Mouse (Mus musculus) brain, adult 10 weeks (tissue): ENCODE data around the gene Odc1. TPM values are rescaled to one million over a fixed set of nuclear protein-coding genes. Genes with fewer than 3 reads are reported as not detected.

Experiments
- polyA plus RNA-seq: library from polyadenylated mRNA; stranded (reverse); fragments of 350-450 nt; fragmentation: Illumina TruSeq; extraction: RNeasy Lipid Tissue Mini Kit (QIAGEN cat#74804); gene quantifications from one replicate; pipeline ENCODE4 v1.2.3, GENCODE M21; 2015; ENCODE audit warnings: low read depth, low replicate concordance

The Odc1 gene
- 93.6 TPM for polyA plus RNA-seq

DNA sequence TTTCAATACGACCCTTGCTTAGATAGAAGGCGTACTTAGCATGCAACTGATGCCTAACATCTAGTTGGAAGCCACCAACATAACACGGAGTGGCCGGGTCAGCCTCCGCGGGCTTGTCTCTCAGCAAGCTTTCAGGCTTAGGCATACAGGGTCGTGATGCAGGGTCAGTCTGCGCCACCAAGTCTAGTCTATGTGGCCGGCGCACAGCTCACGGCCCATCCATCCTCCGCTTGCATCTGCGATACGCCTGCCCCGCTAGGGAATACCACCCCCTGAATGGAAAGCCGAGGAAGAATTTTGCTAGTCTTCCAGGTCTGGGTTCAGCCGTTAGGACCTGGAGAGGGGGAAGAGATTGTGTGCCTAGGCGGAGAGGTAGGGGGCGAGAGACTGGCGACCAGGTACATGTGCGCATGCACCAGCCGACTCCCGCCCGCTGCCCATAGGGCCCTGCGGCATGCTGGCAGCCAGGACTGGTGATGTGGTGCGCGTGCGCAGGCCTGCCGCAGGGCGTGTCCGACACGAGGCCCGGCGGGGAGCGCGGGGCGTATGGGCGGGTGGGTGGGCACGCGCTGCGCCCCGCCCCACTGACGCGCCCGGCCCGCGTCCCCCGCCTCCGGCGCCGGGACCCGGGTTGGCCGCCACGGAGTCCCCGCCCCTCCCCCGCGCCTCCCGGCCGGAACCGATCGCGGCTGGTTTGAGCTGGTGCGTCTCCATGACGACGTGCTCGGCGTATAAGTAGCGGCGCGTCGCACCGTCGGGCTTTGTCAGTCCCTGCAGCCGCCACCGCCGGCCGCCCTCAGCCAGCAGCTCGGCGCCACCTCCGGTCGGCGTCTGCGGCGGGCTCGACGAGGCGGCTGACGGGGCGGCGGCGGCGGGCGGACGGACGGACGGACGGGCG, at the start of gene Odc1:
TSS of gene Odc1 (plus strand) at position 586 of the 898 bp plus-strand sequence.

Other genes with a start within 250 kb of the Odc1 start
- 1.2 TPM for gene Atp6v1c2, start 215.4 kb upstream of the Odc1 start, polyA plus RNA-seq
- gene Nol10, start 196.3 kb upstream of the Odc1 start, polyA plus RNA-seq, result 17.6 TPM
- 57.7 TPM for gene Hpcal1, start 146.1 kb downstream of the Odc1 start, polyA plus RNA-seq